Mouse (Mus musculus) retina, postnatal 7 days (tissue): ENCODE measurements around the gene Srrm1.
"Not testable (repeated sequence)": the region's sequence is repeated elsewhere in the genome, so short reads cannot be mapped to it uniquely, and the experiment has no call there.

ENCODE experiments used
- DNase-seq: peaks from one replicate; pipeline ENCODE4 v3.0.0-alpha.2; 2012; ENCODE audit warnings: low read depth, low spot score

The Srrm1 gene

DNA sequence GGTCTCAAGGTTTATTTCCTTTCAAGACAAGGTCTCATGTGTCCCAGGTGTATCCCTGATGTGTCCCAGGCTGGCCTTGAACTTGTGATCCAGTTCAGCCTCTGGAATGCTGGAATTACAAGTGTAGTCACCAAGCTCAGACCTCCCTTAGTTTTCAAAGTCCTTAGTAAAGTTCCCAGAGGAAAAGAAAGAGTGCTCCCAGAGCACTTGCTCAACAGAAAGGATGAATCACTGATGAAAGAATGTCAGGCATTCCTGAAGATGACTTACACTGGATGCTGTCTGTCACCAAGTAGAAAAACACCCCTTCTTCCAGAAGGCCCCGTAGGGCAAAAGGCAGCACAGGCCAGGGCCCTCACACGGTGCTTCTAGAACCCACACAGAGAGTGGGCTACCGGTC lies 52.0 kb downstream of the Srrm1 start:
- no peak for DNase-seq

DNA sequence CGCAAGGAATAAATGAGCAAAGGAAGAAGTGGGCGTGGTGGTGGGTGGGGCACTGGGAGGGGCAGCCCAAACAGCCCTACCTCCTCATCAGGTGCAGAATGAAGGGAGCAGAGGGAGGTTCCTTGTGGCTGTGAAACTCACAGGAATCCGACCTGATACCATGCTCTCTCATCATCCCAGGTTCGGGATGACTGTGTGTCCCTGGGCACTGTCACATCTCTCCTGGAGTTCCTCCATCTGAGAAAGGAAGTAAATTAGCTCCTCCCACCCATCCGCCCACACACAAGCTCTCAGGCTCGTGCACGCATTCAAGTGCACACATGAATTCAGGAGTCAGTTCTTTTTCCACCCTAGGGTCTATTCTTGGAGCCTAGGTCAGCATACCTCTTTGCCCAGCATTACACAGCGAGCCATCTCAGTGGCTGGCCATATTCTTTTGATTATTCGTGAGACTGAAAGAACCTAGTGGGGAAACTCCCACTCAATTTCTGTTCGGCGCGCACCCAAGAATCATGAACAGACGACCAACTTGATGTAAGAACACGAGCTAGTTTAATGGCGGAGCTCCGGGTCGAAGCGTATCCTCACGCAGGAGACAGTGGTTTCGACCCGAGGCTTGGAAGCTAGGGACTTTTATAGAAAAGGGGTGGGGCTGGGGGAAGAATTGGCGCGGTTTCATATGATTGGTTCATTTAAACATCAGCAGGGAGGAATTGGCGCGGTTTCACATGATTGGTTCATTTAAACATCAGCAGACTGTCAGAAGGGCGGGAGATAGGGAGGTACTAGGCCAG lies 52.7 kb downstream of the Srrm1 start:
- no peak for DNase-seq

DNA sequence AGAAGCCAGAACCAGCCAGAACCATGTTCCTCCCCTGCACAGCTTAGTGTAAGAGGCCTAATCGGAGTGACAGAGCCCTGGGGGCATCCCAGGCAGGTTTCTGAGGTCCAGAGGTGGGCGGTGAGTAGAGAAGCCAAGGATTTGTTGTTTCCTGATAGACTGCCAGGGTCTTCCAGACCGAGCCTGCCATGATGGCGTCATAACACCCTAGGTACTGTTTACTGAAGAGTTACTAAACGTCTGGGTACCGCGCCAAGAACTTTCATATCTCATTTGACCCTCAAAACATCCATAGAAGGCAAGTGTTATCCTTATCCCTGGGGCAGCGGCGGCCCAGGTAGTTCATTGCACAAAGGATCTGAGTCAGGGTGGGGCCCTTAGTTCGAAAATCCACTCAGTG lies 54.4 kb downstream of the Srrm1 start:
- DNase-seq, result no peak

DNA sequence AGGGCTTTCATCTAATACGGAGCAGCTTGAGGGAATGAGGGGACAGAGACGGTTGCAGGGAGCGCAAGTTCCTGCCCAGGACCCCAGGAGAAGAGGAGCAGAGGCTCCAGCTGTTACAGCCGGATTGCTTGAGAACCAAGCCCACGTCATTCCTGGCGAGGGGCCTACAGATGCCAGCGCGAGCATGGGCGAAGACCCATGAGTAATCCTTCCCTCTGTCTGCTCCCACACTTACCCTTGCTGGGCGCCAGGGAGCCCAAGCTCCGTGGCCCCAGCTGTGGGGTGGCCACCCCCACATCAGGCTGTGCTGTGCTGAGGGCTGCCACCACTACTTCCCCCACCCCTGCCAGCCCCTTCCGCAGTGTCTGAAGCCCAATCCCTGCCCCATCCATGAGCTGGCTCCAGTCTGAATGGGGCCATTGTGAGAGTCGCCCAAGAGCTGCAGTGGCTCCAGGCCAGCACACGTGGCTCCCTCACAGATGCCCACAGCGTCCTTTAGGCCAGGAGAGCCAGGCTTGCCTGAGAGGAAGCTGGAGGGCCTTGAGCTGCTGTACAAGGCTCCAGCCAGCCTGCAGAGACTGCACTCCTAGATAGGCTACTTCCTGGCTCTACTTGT lies 55.1 kb downstream of the Srrm1 start:
- DNase-seq, result no peak

DNA sequence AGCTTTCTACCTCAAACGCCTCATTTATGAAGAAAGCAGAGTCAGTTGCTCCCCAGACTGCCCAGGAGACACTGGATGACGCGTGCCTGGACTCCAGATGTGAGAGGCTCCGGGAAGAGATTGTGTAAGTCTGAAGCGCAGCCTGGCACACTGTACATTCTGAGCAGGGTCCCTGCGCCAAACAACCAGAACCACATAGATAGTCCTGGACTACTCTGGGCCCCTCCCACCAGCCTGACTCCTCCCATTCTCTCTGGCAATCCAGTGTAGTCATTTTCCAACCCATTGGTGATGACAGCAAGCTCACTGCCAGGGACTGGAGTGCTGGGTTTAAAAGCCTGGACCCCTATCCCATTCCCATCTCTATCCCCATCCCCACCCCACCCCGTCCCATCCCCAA lies 56.0 kb downstream of the Srrm1 start:
- DNase-seq, result no peak

DNA sequence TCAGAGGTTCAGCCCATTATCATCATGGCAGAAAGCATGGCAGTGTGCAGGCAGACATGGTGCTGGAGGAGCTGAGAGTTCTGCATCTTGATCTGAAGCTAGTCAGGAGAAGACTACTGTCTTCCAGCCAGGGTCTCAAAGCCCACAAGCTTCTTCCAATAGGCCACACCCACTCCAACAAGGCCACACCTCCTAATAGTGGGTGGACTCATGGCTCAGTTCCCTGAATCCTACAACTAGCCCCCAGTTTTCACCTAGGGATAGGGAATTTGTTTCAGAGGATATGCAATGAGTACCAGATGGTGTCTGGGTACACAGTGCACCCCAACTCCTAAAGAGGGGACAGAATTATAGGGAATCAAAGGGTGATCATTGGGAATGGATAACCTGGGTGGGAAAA lies 56.6 kb downstream of the Srrm1 start:
- DNase-seq, result no peak

DNA sequence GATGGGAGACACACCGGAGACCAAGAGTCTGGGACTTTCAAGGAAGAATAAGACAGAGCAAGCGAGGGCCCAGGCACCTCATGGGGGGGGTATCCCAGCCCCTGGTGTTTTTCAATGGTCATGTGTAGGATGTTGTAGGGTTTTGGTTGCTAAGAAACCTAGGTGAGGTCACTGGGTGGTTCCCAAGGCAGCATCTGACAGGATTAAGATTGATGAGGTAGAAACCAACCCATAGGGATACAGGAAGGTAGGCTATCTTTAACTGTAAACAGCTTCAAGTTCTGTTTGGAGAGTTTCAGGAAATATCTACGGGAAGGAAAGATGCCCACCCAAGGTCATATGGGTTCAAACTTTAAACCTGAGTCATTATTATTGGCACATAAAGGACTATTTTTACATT lies 59.3 kb downstream of the Srrm1 start:
- no peak for DNase-seq

DNA sequence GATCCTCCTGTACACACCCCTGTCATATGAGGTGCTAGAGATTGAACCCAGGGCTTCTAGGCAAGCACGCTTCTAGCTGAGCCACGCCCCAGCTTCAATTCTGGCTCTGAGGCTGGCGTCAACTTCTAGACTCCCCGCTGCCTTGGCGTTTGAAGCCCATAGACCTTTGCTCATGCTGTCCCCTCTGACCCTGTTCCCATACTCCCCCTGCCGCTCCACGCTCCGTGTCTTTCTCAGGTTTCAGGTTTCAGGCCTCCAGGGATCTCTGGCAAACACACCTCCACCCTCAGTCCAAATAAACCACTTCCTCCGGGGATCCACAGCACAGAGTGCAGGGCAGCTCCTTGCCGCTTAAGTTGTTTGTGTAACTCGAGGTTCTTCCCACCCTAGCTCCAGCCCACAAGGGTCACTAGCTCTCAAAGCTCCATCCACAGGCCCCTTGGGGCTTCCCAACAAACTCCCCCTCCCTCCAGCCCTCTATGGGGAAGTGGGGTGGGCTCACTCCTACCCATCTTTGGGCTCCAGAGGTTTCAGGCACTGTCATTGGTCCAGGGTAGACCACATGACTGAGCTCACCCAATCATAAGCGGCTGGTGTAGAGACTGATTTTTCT lies 60.5 kb downstream of the Srrm1 start:
- no peak for DNase-seq

DNA sequence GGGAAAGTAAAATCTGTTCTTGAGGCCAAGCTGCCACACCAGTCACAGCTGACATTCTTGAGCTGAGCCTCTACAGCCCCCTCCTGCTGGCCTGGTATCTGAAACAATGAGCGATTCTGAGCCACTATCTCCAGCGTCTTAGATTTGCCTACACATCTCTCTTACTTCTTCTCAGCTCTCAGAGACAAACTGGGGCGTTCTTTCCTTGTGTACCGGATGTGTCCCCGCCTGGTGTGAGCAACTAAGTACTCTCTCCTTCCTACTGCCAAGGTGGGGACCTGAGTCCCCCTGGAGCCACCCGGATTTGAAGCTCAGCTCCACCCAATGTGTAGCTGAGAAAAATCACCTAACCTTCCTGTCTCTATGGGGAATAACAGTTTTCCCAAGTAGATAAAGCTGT lies 61.3 kb downstream of the Srrm1 start:
- DNase-seq, result no peak

DNA sequence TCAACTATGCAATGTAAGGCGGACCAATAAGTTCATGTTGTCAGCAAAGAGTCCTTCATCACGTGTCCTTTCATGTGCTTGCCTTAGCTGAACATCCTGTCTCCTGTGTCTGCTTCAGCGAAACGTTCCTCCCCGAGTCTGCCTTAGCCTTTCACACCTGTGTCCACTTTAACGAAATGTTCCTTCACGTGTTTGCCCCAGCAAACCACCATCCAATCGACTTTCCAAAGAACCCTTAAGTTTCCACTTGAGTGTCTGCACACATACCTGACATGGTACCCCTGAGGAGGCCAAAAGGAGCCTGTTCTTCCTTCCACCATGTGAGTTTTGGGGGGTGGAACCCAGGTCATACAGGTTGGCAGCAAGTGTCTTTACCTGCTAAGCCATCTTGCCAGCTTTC lies 61.9 kb downstream of the Srrm1 start:
- DNase-seq, result no peak

DNA sequence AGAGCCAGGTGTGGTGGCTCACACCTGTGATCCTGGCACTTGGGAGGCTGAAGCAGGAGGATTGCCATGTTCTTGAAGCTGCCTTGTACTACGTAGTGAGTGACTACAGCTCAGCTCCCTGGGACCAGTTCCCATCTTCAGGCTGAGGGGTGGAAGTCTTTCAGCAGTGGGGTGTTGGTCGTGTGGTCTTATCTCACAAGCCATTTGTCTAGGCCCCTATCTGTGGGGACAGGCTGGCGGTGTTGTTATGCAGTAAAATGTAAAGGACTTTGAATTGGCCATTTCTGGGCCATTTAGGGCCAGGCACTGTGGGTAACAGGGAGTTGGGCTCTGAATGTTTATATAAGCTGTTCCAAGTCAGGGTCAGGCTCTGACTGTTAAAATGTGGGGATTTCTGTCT lies 65.1 kb downstream of the Srrm1 start:
- no peak for DNase-seq

DNA sequence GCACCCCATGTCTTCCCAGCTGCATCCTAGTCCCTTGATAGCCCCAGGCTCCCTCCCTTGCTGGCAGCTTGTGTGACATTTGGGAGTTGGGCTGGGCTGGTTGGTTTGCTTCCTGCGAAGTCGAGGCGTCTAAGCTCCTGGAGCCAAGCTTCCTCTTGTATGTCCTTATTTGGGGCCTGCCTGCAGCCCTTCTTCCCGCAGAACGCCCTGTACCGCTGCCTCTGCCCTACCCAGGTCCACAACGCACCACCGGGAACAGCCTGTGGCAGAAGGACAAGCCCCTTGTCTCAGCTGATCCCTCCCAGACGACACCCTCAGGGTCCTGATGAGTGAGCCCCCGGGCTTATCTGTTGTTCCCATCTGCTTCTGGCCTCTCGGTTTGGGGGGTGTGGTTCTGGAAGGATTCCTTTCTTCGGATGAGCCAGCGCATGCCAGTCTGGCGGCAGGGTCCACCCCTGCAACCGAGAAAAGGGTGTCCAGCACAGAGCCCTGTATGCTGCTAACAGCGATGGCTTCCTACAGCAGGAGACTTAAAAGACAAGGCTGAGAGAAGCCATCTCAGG lies 66.2 kb downstream of the Srrm1 start:
- no peak for DNase-seq

DNA sequence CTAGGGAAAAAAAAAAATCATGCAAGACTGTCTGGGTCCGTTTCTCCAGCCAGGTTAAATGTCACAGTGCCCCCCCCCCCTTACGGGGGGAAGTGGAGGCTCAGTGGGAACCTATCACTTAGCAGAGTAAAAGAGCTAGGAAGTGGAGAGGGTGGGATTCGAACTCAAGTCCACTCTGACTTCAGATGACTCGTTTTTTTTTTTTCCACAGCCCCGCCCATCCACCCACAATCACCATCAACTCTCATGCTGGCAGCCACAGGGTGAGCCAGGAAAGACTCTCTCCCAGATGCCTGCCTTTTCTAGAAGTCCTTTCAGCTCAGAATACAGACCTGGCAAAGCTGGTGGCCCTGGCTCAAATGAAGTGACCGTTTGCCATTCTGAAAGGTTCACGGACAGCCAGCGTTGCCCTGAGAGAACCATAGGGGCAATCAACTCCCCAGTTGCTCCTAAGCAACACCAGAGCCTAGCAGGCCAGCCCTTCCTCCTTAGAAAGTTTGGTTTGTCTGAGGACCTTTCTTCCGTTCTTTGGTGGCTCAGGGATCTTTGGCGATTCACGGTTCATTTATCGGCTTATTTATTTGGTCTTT lies 67.0 kb downstream of the Srrm1 start:
- no peak for DNase-seq

DNA sequence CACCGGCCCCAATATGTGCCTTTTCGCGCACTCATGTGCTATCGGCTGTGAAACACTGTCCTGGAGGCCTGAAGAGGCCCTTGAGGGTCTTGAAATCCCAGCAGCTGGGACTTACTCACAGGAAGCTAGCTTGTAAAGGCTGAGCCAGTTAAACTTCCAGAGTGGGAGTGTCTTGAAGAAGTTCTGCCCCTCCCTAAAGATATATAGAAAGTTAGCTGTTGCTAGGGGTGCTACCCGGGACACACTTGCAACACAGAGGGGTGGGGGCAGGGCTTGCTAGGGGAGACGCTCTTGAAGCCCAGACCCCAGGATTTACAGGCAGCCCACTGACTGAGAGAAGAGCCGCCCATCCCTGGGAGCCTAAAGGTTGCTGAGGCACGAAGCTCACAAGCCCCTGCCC lies 67.7 kb downstream of the Srrm1 start:
- no peak for DNase-seq

DNA sequence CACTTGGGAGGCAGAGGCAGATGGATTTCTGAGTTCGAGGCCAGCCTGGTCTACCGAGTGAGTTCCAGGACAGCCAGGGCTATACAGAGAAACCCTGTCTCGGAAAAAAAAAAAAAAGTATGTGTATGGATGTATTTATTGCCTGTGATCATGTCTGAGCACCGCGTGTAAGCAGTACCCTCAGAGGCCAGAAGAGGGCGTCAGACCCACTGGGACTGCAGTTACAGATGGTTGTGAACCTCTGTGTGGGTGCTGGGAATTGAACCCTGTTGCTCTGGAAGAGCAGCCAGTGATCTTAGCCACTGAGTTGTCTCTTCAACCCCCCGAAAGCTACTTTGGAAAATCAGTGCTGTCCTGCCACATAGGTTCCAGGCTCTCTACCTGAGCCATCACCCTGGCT lies 69.2 kb downstream of the Srrm1 start:
- no peak for DNase-seq

DNA sequence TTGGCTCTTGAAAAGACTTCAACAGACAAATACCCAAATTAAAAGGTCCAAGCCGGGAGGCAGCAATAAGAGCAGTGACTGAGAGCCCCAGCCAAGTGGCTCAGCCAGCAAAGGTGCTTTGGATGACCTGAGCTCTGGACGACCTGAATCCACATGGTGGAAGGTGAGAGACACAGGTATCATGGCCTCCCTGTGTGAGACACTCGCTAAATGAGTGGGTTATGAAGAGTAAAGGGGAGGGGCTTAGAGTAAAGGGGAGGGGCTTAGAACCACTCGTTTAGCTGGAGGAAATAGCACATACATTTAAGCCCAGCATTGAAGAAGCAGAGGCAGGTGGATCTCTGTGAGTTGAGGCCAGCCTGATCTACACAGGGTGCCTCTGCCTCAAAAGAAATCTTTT lies 69.7 kb downstream of the Srrm1 start:
- no peak for DNase-seq

DNA sequence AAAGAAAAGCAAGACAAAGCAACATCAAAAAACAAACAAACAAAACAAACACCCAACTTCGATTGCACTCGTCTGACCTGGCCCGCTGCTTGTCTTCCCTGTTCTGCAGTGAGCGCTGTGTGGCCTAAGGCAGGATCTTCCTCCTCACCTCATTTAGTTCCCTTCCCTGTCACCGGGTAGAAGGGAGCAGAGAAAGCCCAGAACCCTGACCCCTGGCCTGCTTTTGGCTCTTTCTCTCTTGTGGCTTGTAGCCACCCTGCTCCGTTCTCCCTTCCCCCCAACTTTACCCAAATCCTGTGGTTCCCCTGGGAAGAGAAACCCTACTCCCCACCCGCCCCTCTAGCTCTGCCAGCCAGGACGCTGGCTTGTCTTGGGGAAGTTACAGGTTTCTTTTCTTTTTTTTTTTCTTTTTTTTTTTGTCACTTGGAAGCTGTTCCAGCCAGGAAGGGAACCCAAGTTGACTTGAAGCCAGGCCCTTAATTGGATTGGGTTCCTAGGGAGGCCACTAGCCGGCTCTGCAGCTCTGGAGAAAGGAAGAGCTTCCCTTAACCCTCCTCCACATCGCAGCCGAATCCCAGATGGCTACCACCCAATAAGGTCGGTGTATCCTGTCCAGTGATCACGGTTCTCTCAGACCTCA lies 70.3 kb downstream of the Srrm1 start:
- DNase-seq, result no peak

DNA sequence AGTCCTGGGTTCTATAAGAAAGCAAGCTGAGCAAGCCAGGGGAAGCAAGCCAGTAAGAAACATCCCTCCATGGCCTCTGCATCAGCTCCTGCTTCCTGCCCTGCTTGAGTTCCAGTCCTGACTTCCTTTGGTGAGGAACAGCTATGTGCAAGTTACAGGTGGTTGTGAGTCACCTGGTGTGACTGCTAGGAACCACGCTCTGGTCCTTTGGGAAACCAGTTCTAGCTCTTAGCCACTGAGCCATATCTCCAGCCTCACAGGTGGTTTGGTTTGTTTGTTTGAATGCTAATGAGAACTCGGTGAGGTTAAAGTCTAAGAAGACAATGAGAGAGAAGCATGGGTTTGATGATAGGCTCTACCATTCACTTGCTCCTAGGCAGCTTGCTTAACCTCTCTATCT lies 73.1 kb downstream of the Srrm1 start:
- DNase-seq, result not testable (repeated sequence)

DNA sequence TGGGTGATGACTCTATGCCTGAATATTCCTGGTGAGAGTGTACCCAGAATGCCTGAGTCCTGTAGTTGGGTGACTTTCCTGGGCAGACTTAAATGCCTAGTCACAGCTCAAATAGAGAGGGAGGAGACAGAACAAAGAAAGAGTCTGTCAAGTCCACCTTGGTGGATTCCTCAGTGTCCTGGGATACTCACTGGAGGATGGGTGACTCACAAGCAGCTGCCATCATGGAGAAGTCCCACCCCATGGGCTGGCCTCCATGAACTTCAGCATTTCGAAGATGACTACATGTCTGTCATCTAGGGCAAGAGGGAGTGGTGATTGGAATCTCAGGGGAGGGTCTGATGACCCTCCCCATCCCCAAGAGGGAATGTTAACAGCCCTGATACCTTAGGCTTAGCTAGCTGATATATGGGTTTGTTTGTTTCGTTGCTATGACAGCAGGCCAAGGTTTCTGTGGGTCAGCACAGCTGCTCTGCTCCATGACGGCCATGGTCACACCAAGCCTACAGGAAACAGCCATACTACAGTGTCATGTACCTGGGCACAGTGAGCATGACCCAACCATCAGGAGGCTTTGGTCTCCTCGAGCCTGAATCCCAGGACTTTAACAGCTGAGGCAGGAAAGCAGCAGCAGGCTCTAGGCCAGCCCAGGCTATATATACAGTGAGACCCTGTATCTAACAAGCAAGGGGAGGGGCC lies 76.3 kb downstream of the Srrm1 start:
- DNase-seq, result no peak

DNA sequence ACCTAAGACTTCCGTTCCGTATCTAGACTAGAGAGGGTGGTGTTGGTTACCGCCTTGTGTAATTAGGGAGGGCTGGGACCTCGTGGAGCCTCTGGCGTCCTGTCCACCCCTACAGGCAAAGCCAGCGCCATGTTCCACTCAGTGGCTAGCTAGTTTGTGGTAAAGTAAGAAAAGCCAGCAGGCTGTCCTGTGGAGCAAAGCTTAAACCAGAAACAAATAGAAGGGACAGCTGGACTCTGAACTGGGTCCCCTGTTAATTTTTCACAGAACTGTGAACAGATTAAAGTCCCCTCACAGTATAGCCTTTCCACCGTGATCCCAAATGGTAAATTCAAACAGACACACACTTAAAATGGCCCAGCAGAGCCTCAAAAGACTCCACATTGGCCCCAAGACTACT lies 78.4 kb downstream of the Srrm1 start:
- no peak for DNase-seq

DNA sequence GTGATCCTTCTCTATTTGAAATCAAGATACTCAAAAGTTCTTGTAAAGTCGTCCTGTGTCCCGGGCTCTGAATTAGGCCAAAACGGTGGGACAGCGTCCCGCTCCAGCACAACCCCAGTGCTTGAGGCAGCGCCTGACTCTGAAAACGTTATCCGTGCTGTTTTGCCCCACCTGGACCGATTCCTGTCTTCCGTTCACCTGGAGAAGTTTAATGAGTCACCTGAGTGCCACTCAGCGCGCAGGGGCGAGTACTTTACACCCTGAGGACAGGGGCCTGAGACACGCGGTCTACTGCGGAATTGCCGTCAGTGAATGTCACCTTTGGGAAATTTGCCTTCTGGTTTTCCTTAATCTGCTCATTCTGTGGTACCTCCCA lies 79.8 kb downstream of the Srrm1 start:
- no peak for DNase-seq
